Mouse (Mus musculus) c-Kit-negative CD71-positive TER-119-positive erythroid progenitor cells, embryonic 14.5 days (primary cell): Measurements from ENCODE around the gene Anapc7.
"Not testable (repeated sequence)": the region's sequence is repeated elsewhere in the genome, so short reads cannot be mapped to it uniquely, and the experiment has no call there.

Experiments
- DNase-seq: peaks from one replicate; pipeline ENCODE4 v3.0.0-alpha.2; 2013; ENCODE audit warnings: low read depth, low spot score

Anapc7 gene

GRCm38 (mm10) chr5:122451324-122451723 lies 29.8 kb downstream of the Anapc7 start:
- no peak for DNase-seq

DNA sequence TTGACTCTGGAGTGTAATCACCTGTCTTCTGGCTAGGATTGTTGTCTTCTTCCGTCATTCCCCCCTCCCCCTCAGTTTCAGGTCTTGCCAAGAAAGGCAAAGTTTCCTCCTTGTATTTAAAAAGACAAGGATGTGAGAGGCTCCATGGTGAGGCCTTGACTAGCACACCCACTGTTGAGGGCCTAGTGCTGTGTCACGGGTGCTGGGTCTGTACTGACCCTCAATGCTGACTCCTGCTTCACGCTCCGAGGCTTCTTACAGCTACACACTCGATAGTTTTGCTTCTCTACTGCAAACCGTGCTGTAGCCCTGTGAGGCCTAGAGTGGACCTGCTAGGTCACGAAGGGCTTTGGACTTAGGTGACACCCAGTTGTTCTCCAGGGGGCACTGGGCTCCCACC lies 30.7 kb downstream of the Anapc7 start:
- DNase-seq: no peak

- DNase-seq: no peak
These were observed 31.7 kb downstream of the Anapc7 start for GRCm38 (mm10) chr5:122453188-122453587.

- no peak for DNase-seq
These were observed 32.9 kb downstream of the Anapc7 start for GRCm38 (mm10) chr5:122454442-122454841.

DNA sequence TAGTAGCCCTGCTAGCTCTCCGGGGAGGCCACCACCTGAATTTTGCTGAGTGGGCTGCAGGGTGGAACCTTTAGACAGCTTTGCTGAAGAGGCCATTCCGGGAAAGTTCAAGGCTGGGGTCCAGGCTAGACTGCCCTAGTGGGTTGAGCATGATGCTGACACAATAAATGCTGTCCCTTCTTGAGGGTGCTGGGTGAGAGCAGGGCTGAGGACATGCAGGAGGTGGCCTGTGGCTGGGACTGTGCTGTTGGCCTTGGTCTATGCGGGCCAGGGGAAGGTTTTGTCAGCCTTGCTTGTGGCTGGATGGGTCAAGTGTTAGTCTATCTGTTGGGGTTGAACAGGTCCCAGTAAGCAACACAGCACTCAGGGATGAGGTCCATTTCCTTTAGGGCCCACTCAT lies 33.4 kb downstream of the Anapc7 start:
- DNase-seq: no peak

DNA sequence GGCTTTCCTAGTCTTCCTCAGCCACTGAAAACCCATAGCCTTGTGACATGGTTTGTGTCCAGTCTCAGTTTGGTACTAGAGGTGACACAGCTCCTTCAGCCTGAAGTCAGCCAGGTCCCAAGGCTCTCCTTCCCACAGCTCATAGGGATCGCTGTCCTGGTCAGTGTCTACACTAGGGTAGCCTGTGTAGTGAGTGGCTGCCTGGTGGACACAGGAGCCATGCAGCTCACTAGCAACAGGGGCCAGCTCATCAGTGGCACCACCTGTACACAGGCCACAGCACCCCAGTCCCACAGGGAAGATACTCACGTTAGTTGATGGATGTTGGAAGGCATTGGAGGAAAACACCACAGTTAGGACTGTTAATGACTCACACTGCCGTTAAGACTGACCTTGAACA lies 34.1 kb downstream of the Anapc7 start:
- no peak for DNase-seq

DNA sequence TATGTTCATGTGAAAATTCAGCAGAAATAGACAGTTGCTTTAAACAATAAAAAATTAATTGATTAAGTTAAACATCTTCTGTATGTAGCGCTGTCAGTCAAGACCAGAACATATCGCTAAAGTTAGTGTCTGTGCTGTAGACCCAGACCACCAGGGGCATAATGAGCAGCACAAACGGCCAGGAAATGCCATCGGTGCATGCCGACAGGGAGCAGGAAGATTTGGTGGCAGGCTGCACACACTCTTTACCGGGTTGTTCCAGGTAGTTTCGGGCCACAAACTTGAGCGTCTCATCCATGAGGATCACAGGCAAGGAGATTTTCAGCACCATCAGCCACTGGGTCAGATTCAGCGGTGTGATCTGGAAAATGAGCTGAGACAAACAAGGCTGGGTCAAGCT lies 35.6 kb downstream of the Anapc7 start:
- DNase-seq: not testable (repeated sequence)

DNA sequence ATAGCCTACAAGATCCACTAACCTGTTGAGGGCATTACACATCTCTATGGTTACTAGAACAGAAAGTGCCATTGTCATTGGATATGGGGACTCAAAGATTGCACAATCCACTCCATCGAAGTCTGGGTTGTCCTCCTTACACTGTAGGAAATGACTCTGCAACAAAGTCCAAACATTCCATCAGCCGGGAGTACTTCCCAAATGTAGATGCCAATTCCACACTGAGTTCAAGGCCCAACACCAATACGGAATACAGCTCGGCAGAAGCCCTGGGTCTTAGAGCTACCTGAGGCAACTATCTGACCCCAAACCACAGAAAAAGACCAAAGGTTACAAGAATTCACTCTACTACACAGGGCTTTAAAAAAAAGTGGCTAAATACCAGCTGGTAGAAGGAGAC lies 36.6 kb downstream of the Anapc7 start:
- no peak for DNase-seq

- DNase-seq: no peak
These were observed 37.8 kb downstream of the Anapc7 start for GRCm38 (mm10) chr5:122459335-122459734.

- no peak for DNase-seq
These were observed 39.2 kb downstream of the Anapc7 start for GRCm38 (mm10) chr5:122460656-122461055.

GRCm38 (mm10) chr5:122461431-122461830 lies 39.9 kb downstream of the Anapc7 start:
- no peak for DNase-seq

- DNase-seq: no peak
These were observed 50.2 kb downstream of the Anapc7 start for GRCm38 (mm10) chr5:122471658-122472057.

DNA sequence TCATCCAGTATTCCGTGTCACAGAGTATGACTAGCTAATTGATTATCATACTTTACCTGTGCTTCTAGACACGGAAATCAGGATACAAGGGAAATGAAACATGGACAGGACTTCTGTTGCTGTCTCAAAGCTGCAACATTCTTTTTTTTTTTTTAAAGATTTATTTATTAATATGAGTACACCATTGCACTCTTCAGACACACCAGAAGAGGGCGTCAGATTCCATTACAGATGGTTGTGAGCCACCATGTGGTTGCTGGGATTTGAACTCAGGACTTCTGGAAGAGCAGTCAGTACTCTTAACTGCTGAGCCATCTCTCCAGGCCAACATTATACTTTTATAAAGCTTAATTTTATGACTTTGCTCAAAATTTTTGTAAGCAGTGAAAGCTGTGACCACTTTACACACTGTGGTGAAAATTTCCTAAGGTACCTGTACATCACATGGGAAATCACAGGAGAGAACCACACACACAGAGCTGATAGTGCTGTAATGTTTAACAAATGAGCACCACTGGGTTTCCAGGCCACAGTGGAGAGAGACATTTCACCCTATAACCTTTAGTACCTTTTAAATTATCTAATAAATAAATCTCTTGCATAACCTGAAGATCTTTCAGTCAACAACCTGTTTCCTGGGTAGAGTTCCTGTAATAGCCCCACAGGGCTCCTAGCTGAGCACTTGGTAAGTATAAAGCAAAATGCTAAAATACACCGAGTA lies 53.3 kb downstream of the Anapc7 start:
- DNase-seq: no peak

- no peak for DNase-seq
These were observed 54.6 kb downstream of the Anapc7 start for GRCm38 (mm10) chr5:122476078-122476477.

GRCm38 (mm10) chr5:122477492-122477891 lies 56.0 kb downstream of the Anapc7 start:
- no peak for DNase-seq

- no peak for DNase-seq
These were observed 57.6 kb downstream of the Anapc7 start for GRCm38 (mm10) chr5:122479131-122479530.

DNA sequence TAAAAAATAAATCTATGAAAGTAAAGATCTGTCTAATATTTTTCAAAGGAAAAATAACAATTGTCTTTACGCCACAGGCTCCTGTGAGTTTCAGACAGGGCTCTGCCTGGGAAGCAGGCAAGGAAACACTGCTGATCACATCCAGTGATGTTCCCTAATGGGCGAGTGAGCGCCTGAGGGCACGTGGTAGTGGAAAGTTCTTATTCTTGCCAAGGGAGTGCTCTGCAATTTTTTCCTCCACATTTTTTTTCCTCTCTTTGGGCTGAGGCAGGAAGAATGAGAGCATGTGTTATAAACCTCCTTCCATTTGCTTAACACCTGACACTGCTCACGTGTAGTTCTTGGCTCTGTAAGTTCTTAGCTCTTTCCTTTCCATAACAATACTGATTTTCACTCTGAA lies 60.4 kb downstream of the Anapc7 start:
- DNase-seq: no peak

DNA sequence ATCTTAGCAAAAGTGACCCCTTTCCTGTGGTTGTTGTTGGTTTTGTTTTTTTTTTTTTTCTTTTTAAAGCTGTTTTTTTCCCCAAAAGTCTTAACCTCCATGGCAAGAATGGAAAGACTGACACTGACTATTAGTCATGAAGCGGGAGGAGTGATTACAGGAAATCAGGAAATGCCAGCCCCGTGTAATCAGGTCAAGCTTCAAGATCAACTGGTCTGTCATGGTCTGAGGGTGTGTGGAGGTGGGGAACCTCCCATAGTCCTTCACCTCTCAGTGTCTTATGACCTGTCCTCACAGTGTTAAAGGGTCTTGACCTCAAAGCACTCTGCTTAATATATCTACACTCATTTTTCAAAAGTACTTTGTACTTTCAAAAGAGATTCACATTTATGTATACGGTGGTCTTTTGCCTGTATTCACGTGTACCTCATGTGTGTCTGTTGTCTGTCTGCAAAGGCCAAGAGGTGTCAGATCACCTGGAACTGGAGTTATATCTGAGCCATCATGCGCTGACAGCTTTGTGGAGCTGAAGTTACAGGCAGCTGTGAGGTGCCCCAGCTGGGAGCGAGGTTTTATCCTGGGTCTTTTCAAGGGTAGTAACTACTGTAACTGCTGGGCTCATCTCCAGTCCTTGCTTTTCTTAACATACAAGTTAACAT lies 61.4 kb downstream of the Anapc7 start:
- no peak for DNase-seq

GRCm38 (mm10) chr5:122486243-122486642 lies 64.8 kb downstream of the Anapc7 start:
- not testable (repeated sequence) for DNase-seq

GRCm38 (mm10) chr5:122487825-122488224 lies 66.3 kb downstream of the Anapc7 start:
- no peak for DNase-seq

DNA sequence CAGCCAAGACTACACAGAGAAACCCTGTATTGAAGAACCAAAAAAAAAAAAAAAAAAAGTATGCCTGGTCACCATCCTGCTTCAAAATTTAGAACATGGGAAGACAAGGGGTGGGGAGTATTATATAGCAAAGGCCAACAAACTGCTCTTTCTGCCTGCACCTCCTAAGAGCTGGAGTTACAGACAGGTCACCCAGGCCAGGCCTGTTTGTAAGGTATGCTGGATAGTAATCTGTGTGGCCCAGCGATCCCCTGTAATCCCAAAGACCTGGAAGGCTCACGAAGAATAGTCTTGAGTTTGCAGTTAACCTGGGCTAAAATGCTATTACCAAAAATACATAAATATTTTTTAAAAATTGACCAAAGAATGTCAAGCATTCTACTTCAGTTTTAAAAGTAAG lies 68.7 kb downstream of the Anapc7 start:
- DNase-seq: no peak

DNA sequence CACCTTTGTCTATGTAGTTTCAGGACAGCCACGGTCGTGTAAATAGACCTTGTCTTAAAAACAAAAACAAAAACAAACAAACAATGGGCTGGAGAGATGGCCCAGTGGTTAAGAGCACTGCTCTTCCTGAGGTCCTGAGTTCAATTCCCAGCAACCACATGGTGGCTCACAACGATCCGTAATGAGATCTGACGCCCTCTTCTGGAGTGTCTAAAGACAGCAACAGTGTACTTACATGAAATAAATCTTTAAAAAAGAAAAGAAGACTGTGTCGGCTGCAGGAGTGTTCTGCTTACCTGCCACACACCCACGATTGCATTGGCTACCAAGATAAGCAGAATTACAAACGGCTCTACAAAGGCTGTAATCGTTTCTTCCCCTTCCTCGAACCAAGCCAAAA lies 69.9 kb downstream of the Anapc7 start:
- no peak for DNase-seq

DNA sequence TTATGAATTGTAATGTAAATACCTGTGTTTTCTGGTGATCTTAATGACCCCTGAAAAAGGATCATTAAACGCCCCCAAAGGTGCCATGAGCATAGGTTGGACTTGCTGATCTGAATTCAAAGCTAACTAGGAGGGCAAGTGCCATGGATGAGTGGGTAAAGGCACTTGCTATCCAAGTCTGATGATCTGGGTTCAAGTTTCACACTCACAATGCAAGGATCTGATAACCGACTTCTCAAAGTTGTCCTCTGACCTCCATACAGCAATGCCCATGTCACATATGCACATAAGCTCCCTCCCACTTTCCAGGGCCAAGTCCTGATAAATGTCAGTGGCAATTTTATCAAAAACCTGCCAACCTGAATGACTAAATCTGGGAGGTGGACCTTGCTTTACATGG lies 71.5 kb downstream of the Anapc7 start:
- no peak for DNase-seq
